Mouse (Mus musculus): ENCODE results near the gene Upk1b. TPM values are rescaled to one million over a fixed set of nuclear protein-coding genes. Genes with fewer than 3 reads are reported as not detected.

The Upk1b gene
- polyA plus RNA-seq, 1 experiment: 0.31 TPM

DNA sequence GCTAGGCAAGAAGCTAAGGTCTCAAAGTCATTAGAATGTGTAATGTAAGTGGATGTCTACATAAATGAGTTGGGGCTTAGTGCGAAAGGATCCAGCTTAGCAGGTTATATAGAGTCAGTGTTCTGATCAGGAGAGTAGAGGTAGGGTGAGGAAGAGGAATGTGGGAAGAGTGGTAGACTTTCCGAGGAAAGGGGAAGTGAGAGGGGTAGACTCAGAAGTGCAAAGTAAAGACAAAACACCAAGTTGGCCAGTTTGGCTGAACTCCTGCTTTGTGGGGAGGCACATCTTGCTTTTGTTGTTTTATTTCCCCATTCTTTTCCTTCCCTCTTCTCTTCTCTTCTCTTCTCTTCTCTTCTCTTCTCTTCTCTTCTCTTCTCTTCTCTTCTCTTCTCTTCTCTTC is 11.1 kb downstream of the Upk1b start:
- no peak for DNase-seq

DNA sequence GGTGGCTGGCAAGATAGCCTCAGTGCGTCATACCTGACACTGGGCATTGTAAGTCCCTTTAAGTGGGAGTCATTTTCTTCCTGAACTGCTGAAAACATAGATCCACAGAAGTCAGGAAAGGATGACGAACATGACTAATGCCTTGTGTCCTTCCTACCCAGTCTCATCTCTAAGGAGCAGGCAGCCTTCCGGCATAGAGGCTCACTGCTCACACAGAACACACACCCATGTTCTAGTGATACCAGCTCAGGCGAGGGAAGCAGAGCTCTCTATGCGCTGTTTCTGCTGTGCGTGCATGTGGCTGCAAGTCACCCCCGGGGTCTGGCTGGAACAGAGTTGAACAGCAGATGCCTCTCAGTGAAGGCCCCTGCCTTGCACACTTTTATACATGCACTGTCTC is 14.8 kb downstream of the Upk1b start:
- no peaks in the 10 kb centered on the region; the same call in 1 of the 2 replicates for H3K27me3 ChIP-seq (ENCODE audit: control insufficient read depth, insufficient read depth, low read length)
- no peak overlapping the region for H3K4me3 ChIP-seq (replicated peaks; ENCODE audit: insufficient read depth, low read depth, low read length)
- no peak overlapping the region for H3K27ac ChIP-seq (ENCODE audit: insufficient read depth, low read length)
- DNase-seq: no peak
- TF ChIP-seq POLR2A (IDR thresholded peaks at IDR 0.05; ENCODE audit: borderline replicate concordance, insufficient read depth, low read length): no peak
- TF ChIP-seq CTCF (IDR thresholded peaks at IDR 0.05; ENCODE audit: borderline replicate concordance, insufficient read depth, low read depth, low read length): no peak
- 66% methylated on average over 7 of the region's 7 CpGs for WGBS
- H3K4me1 ChIP-seq (ENCODE audit: control insufficient read depth, insufficient read depth, low read length): no peaks in the 10 kb centered on the region

More for the DNA sequence above, 11.1 kb downstream of the Upk1b start:
- Histone ChIP-seq H3K4me3 (replicated peaks; ENCODE audit: insufficient read depth, low read depth, low read length) (no peak overlapping the region), H3K4me1 (ENCODE audit: control insufficient read depth, insufficient read depth, low read length) (no peaks in the 10 kb centered on the region), H3K27ac (ENCODE audit: insufficient read depth, low read length) (no peak overlapping the region), H3K27me3 (ENCODE audit: control insufficient read depth, insufficient read depth, low read length) (no peaks in the 10 kb centered on the region; the same call in 1 of the 2 replicates)
- TF ChIP-seq CTCF (IDR thresholded peaks at IDR 0.05; ENCODE audit: borderline replicate concordance, insufficient read depth, low read depth, low read length): no peak
- no peak for TF ChIP-seq POLR2A (IDR thresholded peaks at IDR 0.05; ENCODE audit: borderline replicate concordance, insufficient read depth, low read length)
- WGBS: 93% methylated on average over 2 of the region's 2 CpGs

DNA sequence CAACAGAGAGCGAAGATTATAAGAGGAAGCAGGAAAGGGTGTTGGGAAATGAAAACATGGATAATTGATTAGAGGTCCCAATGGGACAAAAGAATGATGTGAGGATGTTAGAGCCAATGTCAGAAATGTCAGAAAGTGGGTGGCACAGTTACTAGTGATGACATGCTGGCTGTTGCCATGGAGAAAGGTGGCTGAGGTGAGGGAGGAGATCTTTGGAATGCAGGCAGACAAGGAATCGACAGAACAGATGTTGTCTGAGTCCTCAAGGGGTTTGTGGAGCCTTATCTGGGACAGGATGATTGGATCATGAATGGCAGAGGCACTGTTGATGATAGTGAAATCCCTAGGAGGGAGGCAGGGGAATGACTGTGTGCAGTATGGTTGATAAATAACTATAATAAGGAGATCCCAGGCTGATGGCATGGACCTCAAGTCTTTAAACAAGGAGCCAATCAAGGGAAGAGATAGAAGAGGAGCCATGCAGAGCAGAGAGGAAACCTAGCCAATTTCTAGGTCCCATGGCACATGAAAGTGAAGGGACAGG is 17.5 kb downstream of the Upk1b start:
- no peak overlapping the region for H3K4me3 ChIP-seq (replicated peaks; ENCODE audit: insufficient read depth, low read depth, low read length)
- whole genome bisulfite sequencing: 42% methylated on average over 2 of the region's 2 CpGs
- no peaks in the 10 kb centered on the region; the same call in 1 of the 2 replicates for H3K27me3 ChIP-seq (ENCODE audit: control insufficient read depth, insufficient read depth, low read length)
- TF ChIP-seq CTCF (IDR thresholded peaks at IDR 0.05; ENCODE audit: borderline replicate concordance, insufficient read depth, low read depth, low read length): no peak
- TF ChIP-seq POLR2A (IDR thresholded peaks at IDR 0.05; ENCODE audit: borderline replicate concordance, insufficient read depth, low read length): no peak
- H3K27ac ChIP-seq (ENCODE audit: insufficient read depth, low read length): no peak overlapping the region
- H3K4me1 ChIP-seq (ENCODE audit: control insufficient read depth, insufficient read depth, low read length): no peaks in the 10 kb centered on the region
- no peak for DNase-seq

DNA sequence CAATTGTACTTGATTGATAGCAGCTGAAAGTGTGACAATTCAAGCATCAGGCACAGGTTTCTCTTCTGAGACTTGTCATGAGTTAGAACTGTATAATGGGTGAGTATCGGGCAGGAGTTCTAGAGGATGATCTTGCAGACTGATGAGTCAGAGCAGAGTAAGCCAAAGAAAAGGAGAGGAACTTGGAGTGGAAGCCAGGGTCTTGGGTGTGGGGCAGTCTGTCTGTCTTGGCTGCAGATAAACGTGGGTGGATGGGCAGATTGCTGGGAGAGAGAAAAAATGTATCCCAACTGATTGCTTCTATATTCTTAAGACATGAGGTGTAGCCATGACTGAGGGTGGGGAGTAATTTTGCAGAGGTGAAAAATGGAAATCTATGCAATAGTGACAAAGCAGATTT is 18.2 kb downstream of the Upk1b start:
- no peaks in the 10 kb centered on the region; the same call in 1 of the 2 replicates for H3K27me3 ChIP-seq (ENCODE audit: control insufficient read depth, insufficient read depth, low read length)
- no peak for DNase-seq
- 60% methylated on average over 2 of the region's 2 CpGs for WGBS
- no peak overlapping the region for H3K27ac ChIP-seq (ENCODE audit: insufficient read depth, low read length)
- H3K4me1 ChIP-seq (ENCODE audit: control insufficient read depth, insufficient read depth, low read length): no peaks in the 10 kb centered on the region
- TF ChIP-seq POLR2A (IDR thresholded peaks at IDR 0.05; ENCODE audit: borderline replicate concordance, insufficient read depth, low read length) (no peak), CTCF (IDR thresholded peaks at IDR 0.05; ENCODE audit: borderline replicate concordance, insufficient read depth, low read depth, low read length) (no peak)
- no peak overlapping the region for H3K4me3 ChIP-seq (replicated peaks; ENCODE audit: insufficient read depth, low read depth, low read length)

DNA sequence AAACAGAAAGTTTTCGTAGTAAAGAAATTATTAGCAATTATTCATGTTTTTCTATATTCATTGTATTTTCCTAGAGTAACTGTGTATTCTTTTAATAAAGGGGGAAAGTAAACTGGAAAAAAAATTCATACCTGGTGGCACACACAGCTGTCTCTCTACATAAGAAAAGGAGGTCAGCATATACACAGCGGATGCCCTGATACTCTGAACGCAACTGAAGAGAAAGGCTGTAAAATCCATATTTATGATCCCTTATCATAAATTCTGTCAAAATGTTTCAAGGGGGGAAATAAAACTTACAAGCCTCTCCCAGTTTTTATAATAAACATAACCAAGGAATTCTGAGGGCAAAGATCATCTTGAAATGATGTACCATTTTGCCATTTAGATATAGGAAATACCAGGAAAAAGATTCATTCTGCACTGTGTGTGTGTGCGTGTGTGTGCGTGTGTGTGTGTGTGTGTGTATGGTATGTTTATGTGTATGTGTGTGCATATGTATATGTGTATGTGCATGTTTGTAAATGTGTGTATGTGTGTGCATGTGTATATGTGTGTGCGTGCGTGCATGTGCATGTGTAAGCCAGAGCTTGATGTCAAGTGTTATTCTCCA is 19.1 kb downstream of the Upk1b start:
- DNase-seq: no peak
- no peaks in the 10 kb centered on the region for H3K4me1 ChIP-seq (ENCODE audit: control insufficient read depth, insufficient read depth, low read length)
- no peak overlapping the region for H3K4me3 ChIP-seq (replicated peaks; ENCODE audit: insufficient read depth, low read depth, low read length)
- TF ChIP-seq CTCF (IDR thresholded peaks at IDR 0.05; ENCODE audit: borderline replicate concordance, insufficient read depth, low read depth, low read length) (no peak), POLR2A (IDR thresholded peaks at IDR 0.05; ENCODE audit: borderline replicate concordance, insufficient read depth, low read length) (no peak)
- no peaks in the 10 kb centered on the region; the same call in 1 of the 2 replicates for H3K27me3 ChIP-seq (ENCODE audit: control insufficient read depth, insufficient read depth, low read length)
- no peak overlapping the region for H3K27ac ChIP-seq (ENCODE audit: insufficient read depth, low read length)
- WGBS: 97% methylated on average over 7 of the region's 7 CpGs

DNA sequence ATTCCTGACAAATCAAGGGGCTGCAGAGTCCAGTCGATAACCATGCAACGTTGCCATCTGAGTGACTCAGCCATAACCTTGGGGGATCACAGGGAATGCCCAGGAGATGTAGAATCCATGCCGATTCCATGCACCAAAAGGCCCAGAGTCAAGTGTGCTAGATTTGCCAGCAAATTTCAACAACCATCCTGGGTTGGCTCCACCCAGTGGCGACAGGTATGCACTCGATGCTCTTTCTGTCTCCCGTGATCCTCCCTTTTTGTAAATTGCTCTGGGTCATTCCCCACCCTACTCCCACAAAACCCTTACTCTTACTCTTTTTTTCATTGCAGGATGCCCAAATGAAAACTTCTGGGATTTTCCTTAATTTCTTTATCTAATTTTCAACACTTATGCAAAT is 23.8 kb downstream of the Upk1b start:
- 58% methylated on average over 6 of the region's 6 CpGs for WGBS
- DNase-seq: no peak
- H3K27ac ChIP-seq (ENCODE audit: insufficient read depth, low read length): no peak overlapping the region
- no peaks in the 10 kb centered on the region for H3K4me1 ChIP-seq (ENCODE audit: control insufficient read depth, insufficient read depth, low read length)
- H3K27me3 ChIP-seq (ENCODE audit: control insufficient read depth, insufficient read depth, low read length): no peaks in the 10 kb centered on the region
- no peak overlapping the region for H3K4me3 ChIP-seq (replicated peaks; ENCODE audit: insufficient read depth, low read depth, low read length)
- no peak for TF ChIP-seq CTCF (IDR thresholded peaks at IDR 0.05; ENCODE audit: borderline replicate concordance, insufficient read depth, low read depth, low read length)
- TF ChIP-seq POLR2A (IDR thresholded peaks at IDR 0.05; ENCODE audit: borderline replicate concordance, insufficient read depth, low read length): no peak

DNA sequence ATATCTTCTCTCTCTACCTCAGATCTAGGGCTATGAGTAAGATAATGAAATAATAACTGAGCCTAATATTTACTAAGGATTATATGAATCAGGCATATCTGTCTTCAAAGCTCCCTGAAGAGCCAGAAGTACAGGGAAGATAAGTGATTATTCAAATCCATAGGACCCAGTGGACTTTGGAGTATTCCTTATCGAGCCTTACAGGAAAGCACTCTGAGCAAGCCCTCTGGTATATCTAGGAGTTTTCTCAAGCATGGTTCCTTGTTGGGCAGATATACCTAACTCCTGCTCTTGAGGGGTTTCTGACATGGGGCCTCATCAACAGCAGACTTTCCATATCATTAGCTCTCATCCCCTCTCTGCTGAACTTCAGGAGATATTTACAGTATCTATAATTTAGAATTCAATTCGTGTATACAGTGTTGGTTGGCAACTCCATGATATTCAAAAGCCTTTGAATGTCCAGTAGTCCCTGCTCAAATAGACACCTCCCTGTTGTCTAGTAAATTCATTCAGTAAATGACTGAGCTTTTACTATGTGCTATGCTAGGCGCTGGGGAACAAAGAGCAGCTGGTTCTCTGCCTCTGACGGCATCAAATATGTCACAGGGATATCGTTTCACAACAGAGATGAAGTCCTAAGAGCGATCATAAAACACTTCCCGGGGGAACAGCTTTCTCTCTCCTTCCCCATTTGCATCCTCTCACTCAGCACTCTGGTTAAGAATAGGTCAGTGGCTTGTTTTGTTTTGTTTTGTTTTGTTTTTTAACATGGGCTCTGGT is 25.0 kb downstream of the Upk1b start:
- no peak for DNase-seq
- no peak for TF ChIP-seq CTCF (IDR thresholded peaks at IDR 0.05; ENCODE audit: borderline replicate concordance, insufficient read depth, low read depth, low read length)
- no peak for TF ChIP-seq POLR2A (IDR thresholded peaks at IDR 0.05; ENCODE audit: borderline replicate concordance, insufficient read depth, low read length)
- 53% methylated on average over 7 of the region's 7 CpGs for WGBS
- Histone ChIP-seq H3K27me3 (ENCODE audit: control insufficient read depth, insufficient read depth, low read length) (no peaks in the 10 kb centered on the region), H3K27ac (ENCODE audit: insufficient read depth, low read length) (no peak overlapping the region), H3K4me3 (replicated peaks; ENCODE audit: insufficient read depth, low read depth, low read length) (no peak overlapping the region), H3K4me1 (ENCODE audit: control insufficient read depth, insufficient read depth, low read length) (no peaks in the 10 kb centered on the region)

All from cerebellum, adult 2 months (tissue).